Mouse (Mus musculus) neural tube, embryonic 15.5 days (tissue): ENCODE results near the gene Vcp. TPM values are rescaled to one million over a fixed set of nuclear protein-coding genes. Genes with fewer than 3 reads are reported as not detected.

Experiments
- ATAC-seq: fragments of 200-750 bp; cut with Nextera tagmentation; 2 replicates; pipeline ENCODE4 v1.8.0; 2017; ENCODE audit warnings: mild to moderate bottlenecking, moderate TSS enrichment, moderate library complexity; ENCODE audit not compliant: low FRiP score
- H3K27ac ChIP-seq: fragments of 300-500 bp; sonication (generic); replicated peaks from 2 replicates; pipeline ENCODE4 v1.5.1; 2015; ENCODE audit warnings: mild to moderate bottlenecking, inconsistent platforms
- H3K27me3 ChIP-seq: fragments of 300-500 bp; sonication (generic); replicated peaks from 2 replicates; pipeline ENCODE4 v1.6.1; 2015; ENCODE audit warnings: inconsistent platforms
- H3K36me3 ChIP-seq: fragments of 300-500 bp; sonication (generic); 2 replicates; pipeline ENCODE4 v1.6.1; 2015; ENCODE audit warnings: inconsistent platforms
- H3K4me1 ChIP-seq: fragments of 300-500 bp; sonication (generic); 2 replicates; pipeline ENCODE4 v1.6.1; 2015; ENCODE audit warnings: inconsistent platforms
- H3K4me2 ChIP-seq: fragments of 300-500 bp; sonication (generic); 2 replicates; pipeline ENCODE4 v1.6.1; 2015; ENCODE audit warnings: inconsistent platforms, mild to moderate bottlenecking, moderate library complexity
- H3K4me3 ChIP-seq: fragments of 300-500 bp; sonication (generic); replicated peaks from 2 replicates; pipeline ENCODE4 v1.5.1; 2015; ENCODE audit warnings: mild to moderate bottlenecking, inconsistent platforms
- H3K9ac ChIP-seq: fragments of 300-500 bp; sonication (generic); replicated peaks from 2 replicates; pipeline ENCODE4 v1.6.1; 2015; ENCODE audit warnings: mild to moderate bottlenecking, inconsistent platforms
- H3K9me3 ChIP-seq: fragments of 300-500 bp; sonication (generic); replicated peaks from 2 replicates; pipeline ENCODE4 v1.6.1; 2016; ENCODE audit warnings: inconsistent platforms
- WGBS: fragments of 180-500 bp; shearing (Covaris S2); methylation state at CpG from one replicate; pipeline ENCODE4 v1.1.7; 2015; ENCODE audit warnings: mixed read lengths; 5-methylcytosine and 5-hydroxymethylcytosine counted together
- polyA plus RNA-seq: library from polyadenylated mRNA; unstranded; fragments of >200 nt; fragmentation: Nextera tagmentation; extraction: Ambion mirVana; gene quantifications from 2 replicates; pipeline ENCODE4 v1.2.1, GENCODE M21; 2015

Gene Vcp
- polyA plus RNA-seq, 1 experiment from 2014 or later = 477 TPM

- WGBS = 7% methylated on average over 42 of the region's 42 CpGs
- peak within 1 kb of the TSS; percentile 66 for H3K9ac ChIP-seq
- H3K27ac ChIP-seq = peak within 1 kb of the TSS; percentile 92
- no peaks in the 10 kb centered on the region for H3K27me3 ChIP-seq
- H3K4me3 ChIP-seq = peak within 1 kb of the TSS; percentile 68
- H3K36me3 ChIP-seq = peaks cover 57% of the 10 kb centered on the region
- H3K9me3 ChIP-seq = no peaks in the 10 kb centered on the region
- peak; percentile 92 for ATAC-seq
- peak within 1 kb of the TSS; percentile 75 for H3K4me2 ChIP-seq
- H3K4me1 ChIP-seq = peaks cover 32% of the 10 kb centered on the region
Measured at GRCm38 (mm10) chr4:43025084-43025960, 25.0 kb upstream of the Vcp start, which contains the start of gene Pigo. Gene Pigo (minus strand): TSS chr4:43025819.

DNA sequence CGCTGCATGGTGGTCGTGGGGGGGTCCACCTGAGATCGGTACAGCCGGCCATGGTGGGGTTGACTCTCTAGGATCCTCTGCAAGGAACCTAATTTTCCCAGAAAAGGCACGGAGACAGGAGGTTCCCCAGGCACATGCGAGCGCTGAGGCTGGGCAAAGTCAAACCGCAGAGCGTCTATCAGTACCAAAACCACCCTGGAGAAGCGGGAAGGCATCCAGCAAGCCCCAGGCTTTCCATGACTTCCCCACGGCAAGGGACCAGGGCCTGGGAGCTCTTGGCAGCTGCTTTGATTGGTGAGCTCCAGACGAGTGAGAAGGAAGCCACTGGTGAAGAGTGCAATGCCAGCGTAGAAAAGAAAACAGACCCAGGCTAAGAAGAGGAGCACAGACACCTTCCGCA is 24.4 kb upstream of the Vcp start:
- H3K4me2 ChIP-seq = peak overlapping the region; percentile 75
- peak overlapping the region; percentile 66 for H3K9ac ChIP-seq
- ATAC-seq = no peak
- no peaks in the 10 kb centered on the region for H3K27me3 ChIP-seq
- peak overlapping the region; percentile 68 for H3K4me3 ChIP-seq
- peak overlapping the region; percentile 92 for H3K27ac ChIP-seq
- WGBS = 81% methylated on average over 14 of the region's 14 CpGs
- peaks cover 63% of the 10 kb centered on the region for H3K36me3 ChIP-seq
- H3K4me1 ChIP-seq = peaks cover 25% of the 10 kb centered on the region
- no peaks in the 10 kb centered on the region for H3K9me3 ChIP-seq

DNA sequence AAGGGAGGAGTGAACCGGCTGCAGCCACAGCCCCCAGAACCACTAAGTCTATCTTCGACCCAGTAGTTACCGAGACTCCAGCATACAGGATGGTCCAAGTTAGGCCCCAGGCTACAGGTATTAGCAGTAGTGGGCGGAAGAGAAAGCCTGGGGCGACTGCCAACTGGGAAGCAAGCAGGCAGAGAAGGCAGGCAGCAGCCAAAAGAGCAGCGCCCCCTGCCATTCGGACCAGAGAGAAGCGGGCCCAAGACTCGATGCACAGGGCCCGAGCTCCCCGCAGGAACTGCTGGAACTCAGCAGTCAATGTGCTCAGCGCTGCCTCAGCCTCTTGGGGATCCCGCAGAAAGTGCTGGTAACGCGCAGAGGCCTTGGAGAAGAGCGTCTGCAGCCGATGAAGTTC is 21.0 kb upstream of the Vcp start:
- Histone ChIP-seq H3K27me3 (no peaks in the 10 kb centered on the region), H3K4me1 (peaks cover 22% of the 10 kb centered on the region), H3K27ac (no peak overlapping the region), H3K4me2 (no peak overlapping the region), H3K4me3 (no peak overlapping the region), H3K9me3 (no peaks in the 10 kb centered on the region), H3K36me3 (peaks cover 67% of the 10 kb centered on the region), H3K9ac (no peak overlapping the region)
- 69% methylated on average over 17 of the region's 17 CpGs for WGBS
- ATAC-seq = no peak

GRCm38 (mm10) chr4:43020876-43021275 is 20.6 kb upstream of the Vcp start:
- H3K4me3 ChIP-seq = no peak overlapping the region
- H3K27me3 ChIP-seq = no peaks in the 10 kb centered on the region
- no peak overlapping the region for H3K27ac ChIP-seq
- H3K4me2 ChIP-seq = no peak overlapping the region
- peaks cover 67% of the 10 kb centered on the region for H3K36me3 ChIP-seq
- H3K4me1 ChIP-seq = peaks cover 22% of the 10 kb centered on the region
- no peak overlapping the region for H3K9ac ChIP-seq
- 89% methylated on average over 16 of the region's 16 CpGs for WGBS
- no peak for ATAC-seq
- H3K9me3 ChIP-seq = no peaks in the 10 kb centered on the region

GRCm38 (mm10) chr4:43019641-43020465 is 19.5 kb upstream of the Vcp start:
- H3K27me3 ChIP-seq = no peaks in the 10 kb centered on the region
- no peak overlapping the region for H3K4me2 ChIP-seq
- peaks cover 18% of the 10 kb centered on the region for H3K4me1 ChIP-seq
- no peak overlapping the region for H3K9ac ChIP-seq
- peaks cover 67% of the 10 kb centered on the region for H3K36me3 ChIP-seq
- H3K4me3 ChIP-seq = no peak overlapping the region
- no peaks in the 10 kb centered on the region for H3K9me3 ChIP-seq
- no peak for ATAC-seq
- 95% methylated on average over 23 of the region's 23 CpGs for WGBS
- H3K27ac ChIP-seq = no peak overlapping the region

GRCm38 (mm10) chr4:43019176-43019575 is 18.9 kb upstream of the Vcp start:
- no peak for ATAC-seq
- Histone ChIP-seq H3K4me1 (peaks cover 11% of the 10 kb centered on the region), H3K27ac (no peak overlapping the region), H3K4me3 (no peak overlapping the region), H3K27me3 (no peaks in the 10 kb centered on the region), H3K36me3 (peaks cover 67% of the 10 kb centered on the region), H3K9ac (no peak overlapping the region), H3K9me3 (no peaks in the 10 kb centered on the region), H3K4me2 (no peak overlapping the region)
- 93% methylated on average over 10 of the region's 10 CpGs for WGBS

DNA sequence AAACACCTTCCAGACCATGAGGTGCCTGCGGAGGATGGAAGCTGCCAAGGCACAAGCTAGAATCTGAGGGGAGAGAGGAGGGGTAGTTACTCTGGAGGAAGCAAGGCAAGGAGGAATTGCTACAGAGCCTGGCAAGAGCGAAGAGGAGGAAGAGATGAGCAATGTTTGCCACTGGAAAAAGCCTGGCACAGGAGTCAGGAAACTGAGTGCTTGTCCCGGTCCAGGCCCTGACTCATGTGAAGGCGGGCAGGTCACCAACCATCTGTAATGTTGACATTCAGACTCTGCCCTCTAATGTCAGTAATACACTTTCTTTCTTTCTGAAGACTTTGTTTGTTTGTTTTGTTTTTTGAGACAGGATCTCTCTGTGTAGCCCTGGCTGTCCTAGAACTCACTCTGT is 17.8 kb upstream of the Vcp start:
- H3K4me1 ChIP-seq = 0 out of 2 replicates have a peak, but pooled peaks cover 1% of the 10 kb centered on the region
- 96% methylated on average over 4 of the region's 4 CpGs for WGBS
- H3K9me3 ChIP-seq = no peaks in the 10 kb centered on the region
- no peak overlapping the region for H3K4me3 ChIP-seq
- H3K36me3 ChIP-seq = peaks cover 62% of the 10 kb centered on the region
- no peak overlapping the region for H3K4me2 ChIP-seq
- no peak for ATAC-seq
- no peaks in the 10 kb centered on the region for H3K27me3 ChIP-seq
- no peak overlapping the region for H3K27ac ChIP-seq
- no peak overlapping the region for H3K9ac ChIP-seq

DNA sequence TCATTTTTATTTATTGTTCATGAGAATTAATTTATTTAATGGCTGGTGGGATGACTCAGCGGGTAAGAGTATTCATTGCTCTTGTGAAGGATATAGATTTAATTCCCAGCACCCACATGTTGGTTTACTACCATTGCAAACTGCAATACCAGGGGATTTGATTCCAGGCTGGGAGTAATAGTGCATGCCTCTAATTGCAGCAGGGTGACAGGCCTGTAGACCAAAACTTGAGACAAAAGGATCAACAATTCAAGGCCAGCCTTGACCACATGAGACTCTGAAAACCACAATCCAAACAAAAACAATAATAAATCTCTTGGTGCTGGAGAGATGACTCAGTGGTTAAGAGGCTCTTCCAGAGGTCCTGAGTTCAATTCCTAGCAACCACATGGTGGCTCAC is 11.8 kb upstream of the Vcp start:
- Histone ChIP-seq H3K4me1 (peaks cover 17% of the 10 kb centered on the region), H3K36me3 (peaks cover 4% of the 10 kb centered on the region), H3K27ac (no peak overlapping the region), H3K27me3 (no peaks in the 10 kb centered on the region), H3K9ac (no peak overlapping the region), H3K4me3 (no peak overlapping the region), H3K9me3 (no peaks in the 10 kb centered on the region), H3K4me2 (no peak overlapping the region)
- WGBS = 89% methylated on average over 1 of the region's 1 CpGs
- no peak for ATAC-seq

- peak; percentile 93 for ATAC-seq
- Histone ChIP-seq H3K4me3 (peak within 1 kb of the TSS; percentile 87), H3K36me3 (no peaks in the 10 kb centered on the region; the same call in 1 of the 2 replicates), H3K4me2 (peak within 1 kb of the TSS; percentile 87), H3K27ac (peak within 1 kb of the TSS; percentile 68), H3K4me1 (peaks cover 17% of the 10 kb centered on the region), H3K9me3 (no peaks in the 10 kb centered on the region), H3K9ac (peak within 1 kb of the TSS; percentile 69), H3K27me3 (no peaks in the 10 kb centered on the region)
- WGBS = 1% methylated on average over 37 of the region's 37 CpGs
Measured at GRCm38 (mm10) chr4:43010161-43011038, 10.1 kb upstream of the Vcp start, which contains the start of gene Fancg. Gene Fancg (minus strand): TSS chr4:43010506.

- Histone ChIP-seq H3K4me1 (peaks cover 17% of the 10 kb centered on the region), H3K36me3 (peaks cover 3% of the 10 kb centered on the region; the same call in 1 of the 2 replicates), H3K9me3 (no peaks in the 10 kb centered on the region), H3K4me3 (no peak overlapping the region), H3K27ac (no peak overlapping the region), H3K9ac (no peak overlapping the region), H3K27me3 (no peaks in the 10 kb centered on the region), H3K4me2 (no peak overlapping the region)
- ATAC-seq = no peak
- WGBS = 70% methylated on average over 2 of the region's 2 CpGs
Measured at GRCm38 (mm10) chr4:43005765-43006164, 5.5 kb upstream of the Vcp start.

- Histone ChIP-seq H3K27me3 (no peaks in the 10 kb centered on the region), H3K4me2 (no peak overlapping the region), H3K36me3 (peaks cover 3% of the 10 kb centered on the region; the same call in 1 of the 2 replicates), H3K4me1 (peaks cover 16% of the 10 kb centered on the region), H3K9me3 (no peaks in the 10 kb centered on the region), H3K9ac (no peak overlapping the region), H3K27ac (no peak overlapping the region), H3K4me3 (no peak overlapping the region)
- no peak for ATAC-seq
- 93% methylated on average over 3 of the region's 3 CpGs for WGBS
Measured at GRCm38 (mm10) chr4:43004951-43005350, 4.6 kb upstream of the Vcp start.
